Mouse (Mus musculus): Measurements from ENCODE around the gene Gm49383.
"Not testable (repeated sequence)": the region's sequence is repeated elsewhere in the genome, so short reads cannot be mapped to it uniquely, and the experiment has no call there.

Gm49383 gene

DNA sequence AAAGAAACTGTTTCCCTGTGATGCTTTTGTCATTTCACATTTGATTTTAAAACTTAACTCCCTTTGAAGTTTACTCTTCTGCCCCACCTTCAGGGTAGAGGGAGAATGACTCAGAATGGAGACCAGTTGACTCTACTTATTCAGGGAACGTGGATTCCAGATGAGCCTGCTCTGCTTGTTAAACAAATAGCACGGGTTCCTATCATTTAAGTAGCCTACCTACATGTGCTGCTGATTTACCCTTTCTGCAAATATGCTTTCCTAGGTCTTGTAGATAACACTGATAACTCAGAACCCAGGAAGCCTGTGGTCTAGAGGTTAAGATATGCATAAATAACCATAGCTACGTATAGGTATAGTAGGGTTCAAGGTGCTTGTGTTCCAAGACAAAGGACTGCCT, 32.0 kb downstream of the Gm49383 start:
- peak in 1 of 2 experiments; percentile 14 for DNase-seq (ENCODE audit: low spot score in 2 of 2)

DNA sequence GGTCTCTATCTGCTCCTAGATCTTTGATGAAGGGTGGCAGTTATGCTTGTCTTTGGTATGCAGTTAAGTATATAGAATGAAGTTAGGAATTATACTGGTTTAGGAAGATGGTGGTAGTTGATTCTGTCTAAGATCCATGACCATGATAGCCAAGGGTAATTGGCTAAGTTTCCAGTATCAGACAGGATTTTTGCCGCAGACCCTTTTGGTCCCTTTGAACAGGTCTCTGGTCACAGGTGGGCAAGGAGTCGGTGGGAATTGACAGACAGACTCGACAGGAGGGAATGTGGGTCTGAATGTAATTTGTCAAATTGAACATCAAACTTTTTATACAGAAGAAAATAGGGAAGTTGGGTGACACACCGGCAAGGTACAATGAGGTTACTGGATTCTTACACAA, 33.3 kb downstream of the Gm49383 start:
- DNase-seq (ENCODE audit: low spot score in 2 of 2) = not testable (repeated sequence)

DNA sequence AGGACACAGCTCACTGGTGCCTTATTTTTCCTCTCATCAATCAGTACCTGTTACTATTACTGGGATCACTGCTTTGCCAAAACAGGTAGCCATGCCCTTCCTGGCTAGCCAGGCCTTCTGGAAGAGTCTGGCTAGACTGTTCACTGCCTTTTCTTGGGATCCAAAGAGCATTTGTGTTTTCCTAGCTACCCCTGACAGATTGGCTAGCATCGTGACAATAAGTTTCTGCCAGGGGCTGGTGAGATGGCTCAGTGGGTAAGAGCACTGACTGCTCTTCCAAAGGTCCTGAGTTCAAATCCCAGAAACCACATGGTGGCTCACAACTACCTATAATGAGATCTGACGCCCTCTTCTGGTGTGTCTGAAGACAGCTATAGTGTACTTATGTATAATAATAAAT, 36.2 kb downstream of the Gm49383 start:
- not testable (repeated sequence) for DNase-seq (ENCODE audit: low spot score in 2 of 2)

DNA sequence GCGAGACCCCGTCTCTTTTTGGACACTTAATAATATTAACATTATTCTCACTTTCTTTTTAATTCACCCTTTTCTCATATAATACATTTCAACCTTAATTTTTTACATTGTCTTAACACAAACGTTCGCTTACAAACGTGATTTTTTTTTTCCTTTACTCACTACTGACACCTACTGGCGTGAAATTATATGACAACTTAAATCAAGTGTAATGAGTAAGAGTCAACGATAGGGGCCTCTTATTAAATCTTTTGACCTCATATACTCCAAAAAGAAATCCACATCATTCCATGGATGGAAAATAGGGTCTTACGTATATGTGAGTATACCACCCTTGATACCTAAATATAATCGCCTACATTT, 37.3 kb downstream of the Gm49383 start:
- no peak for DNase-seq (ENCODE audit: low spot score in 2 of 2)

DNA sequence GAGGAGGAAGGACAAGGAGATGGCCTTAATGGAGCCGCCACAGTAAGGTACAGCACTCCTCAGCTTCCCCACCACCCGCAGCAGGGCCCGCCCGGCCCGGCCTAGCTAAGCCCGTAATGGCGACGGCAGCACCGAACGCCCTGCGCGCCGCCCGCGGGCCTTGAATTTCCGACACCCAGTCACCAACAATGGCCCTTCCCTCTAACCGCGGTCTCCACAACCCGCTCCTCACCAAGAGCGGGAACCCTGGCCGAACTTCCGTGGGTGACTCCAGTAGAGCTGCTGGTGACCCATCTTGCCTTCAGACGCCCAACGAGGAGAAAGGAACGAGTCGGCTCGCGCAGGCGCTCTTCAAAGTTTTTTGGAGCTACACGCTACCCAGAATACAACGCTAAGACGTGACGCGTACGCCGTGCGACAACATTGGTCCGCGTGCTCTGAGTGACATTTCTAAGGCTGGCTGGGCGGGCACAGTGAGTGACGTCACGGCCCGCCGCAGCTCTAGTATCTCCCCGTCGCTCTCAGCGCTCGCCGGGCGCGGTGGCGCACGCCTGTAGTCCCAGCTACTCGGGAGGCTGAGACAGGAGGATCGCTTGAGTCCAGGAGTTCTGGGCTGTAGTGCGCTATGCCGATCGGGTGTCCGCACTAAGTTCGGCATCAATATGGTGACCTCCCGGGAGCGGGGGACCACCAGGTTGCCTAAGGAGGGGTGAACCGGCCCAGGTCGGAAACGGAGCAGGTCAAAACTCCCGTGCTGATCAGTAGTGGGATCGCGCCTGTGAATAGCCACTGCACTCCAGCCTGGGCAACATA, 37.9 kb downstream of the Gm49383 start, which contains the start of gene Rps29:
Gene Rps29, minus strand, starts transcription at position 422 of the 813 bp plus-strand sequence.
- DNase-seq (ENCODE audit: low spot score in 2 of 2) = peak; percentile 89 to 96

DNA sequence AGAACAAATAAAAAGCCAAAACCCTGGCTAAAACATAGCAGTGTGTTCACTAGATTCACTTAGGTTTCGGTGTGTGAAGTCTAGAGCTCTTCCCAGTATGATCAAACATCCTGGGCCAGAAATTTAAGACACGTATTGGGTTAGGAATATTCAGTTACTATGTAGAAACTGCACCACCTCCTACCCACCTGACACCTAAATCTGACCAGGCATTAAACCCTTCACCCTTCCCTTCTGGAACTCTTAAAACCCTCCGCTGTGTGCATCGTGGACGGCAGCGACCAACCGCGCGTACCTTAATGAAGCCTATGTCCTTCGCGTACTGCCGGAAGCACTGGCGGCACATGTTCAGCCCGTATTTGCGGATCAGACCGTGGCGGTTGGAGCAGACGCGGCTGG, 38.5 kb downstream of the Gm49383 start:
- no peak for DNase-seq (ENCODE audit: low spot score in 2 of 2)

DNA sequence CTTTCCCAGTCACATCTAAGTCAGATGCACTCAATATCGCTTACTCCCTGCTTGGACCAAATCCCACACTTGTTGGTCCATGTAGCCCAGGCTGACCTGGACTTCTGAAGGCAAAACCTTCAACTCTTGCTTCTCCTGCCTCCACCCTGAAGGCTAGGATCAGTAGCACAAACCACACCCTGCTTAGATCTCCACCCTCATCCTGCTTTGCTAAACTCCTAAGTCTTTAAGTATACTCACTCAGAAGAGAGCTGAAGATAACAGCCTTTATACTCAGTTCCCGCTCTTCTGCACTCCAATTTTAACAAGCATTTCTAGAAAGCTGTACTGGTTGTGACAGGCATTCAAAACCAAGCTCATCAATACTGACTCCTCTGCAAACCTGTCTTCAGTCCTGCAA, 39.8 kb downstream of the Gm49383 start:
- no peak for DNase-seq (ENCODE audit: low spot score in 2 of 2)

DNA sequence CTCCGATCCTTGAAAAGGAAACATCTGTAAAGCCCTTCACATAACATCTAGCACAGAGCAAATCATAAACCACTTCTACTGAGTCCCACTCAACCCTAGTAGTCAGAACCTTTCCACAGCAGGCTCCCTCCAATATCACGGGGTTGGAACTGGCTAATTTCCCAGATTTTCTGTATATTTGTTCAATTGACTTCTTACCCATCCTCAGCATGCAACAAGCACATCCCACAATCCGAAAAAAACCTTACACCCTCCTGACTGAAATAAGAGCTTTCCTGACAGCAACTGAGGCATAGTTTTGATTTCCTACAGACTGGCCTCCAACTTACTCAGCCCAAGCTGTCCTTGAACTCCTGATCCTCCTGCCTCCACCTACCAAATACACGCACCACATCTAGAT, 40.5 kb downstream of the Gm49383 start:
- no peak for DNase-seq (ENCODE audit: low spot score in 2 of 2)

DNA sequence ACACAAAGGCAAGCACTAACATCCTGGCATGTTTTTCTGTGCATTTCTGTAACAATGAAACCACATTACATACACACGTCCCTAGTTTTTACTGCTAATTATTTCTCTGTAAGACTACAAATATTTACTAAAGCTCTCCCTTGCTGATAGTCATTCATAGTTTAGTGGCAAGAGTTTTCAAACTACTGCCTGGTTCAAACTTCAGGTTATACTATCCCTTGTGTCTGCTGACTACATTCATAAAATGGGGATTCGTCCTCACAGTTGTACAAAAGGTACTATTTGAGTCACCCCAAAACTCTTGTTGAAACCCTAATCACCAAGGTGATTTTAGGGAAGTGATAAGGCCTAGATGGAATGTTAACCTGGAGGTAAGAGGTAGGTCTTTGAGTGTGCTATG, 41.0 kb downstream of the Gm49383 start:
- DNase-seq (ENCODE audit: low spot score in 2 of 2) = no peak

DNA sequence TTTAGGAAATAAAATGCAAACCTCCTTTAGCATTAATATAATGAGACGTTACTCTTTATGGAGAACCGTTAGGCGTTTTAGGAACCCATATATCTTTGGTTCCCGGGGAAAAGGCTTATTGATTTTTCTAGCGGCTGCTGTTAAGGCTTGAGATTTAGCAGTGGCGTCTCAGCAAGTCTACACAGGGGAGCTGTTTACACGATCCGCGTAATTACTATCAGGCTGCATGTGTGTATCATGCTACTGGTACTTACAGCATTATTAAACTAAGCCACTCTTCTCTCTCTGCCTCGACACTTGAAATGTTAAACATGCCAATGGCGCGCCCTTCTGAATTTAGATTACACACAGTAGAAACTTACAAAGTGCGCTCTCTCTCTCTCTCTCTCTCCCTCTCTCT, 46.9 kb downstream of the Gm49383 start:
- no peak for DNase-seq (ENCODE audit: low spot score in 2 of 2)

DNA sequence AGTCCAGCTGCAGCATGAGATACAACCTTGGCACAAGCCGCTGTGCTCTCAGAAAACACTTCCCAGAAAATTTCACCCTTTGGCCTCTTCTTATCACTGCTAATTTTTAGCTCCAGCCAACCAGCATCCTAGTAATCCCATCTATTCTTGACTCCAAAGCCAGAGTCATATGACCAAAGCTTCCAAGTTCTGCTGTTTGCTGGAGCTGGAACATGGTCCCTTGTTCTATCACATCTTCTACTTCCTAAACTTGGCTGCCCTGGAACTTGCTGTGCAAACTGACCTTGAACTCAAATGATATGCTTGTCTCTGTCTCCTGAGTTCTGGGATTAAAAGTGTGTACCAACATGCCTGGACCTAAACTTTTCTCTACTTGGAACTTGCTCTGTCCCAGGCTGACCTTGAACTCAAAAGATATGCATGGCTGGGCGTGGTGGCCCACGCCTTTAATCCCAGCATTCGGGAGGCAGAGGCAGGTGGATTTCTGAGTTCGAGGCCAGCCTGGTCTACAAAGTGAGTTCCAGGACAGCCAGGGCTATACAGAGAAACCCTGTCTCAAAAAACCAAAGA, 49.7 kb downstream of the Gm49383 start:
- DNase-seq (ENCODE audit: low spot score in 2 of 2) = no peak

DNA sequence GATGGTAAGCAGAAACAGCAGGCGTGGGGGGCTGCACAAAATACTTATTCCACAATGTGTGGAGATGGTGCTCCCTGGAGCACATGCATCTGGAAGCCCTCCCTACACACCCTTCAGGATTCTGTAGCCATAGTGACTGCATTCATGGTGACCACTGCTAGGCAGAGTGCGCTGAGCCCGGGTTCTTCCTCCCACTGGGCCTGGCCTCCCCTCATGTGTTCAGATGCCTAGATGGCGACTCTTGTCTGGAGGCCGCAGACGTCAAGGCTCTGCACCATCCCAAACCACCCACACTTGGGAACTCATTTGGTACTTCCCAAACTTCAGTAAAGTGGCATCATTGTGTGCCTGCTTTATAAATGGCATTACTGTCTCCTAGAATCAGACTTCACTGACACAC, 53.4 kb downstream of the Gm49383 start:
- DNase-seq (ENCODE audit: low spot score in 2 of 2) = no peak

DNA sequence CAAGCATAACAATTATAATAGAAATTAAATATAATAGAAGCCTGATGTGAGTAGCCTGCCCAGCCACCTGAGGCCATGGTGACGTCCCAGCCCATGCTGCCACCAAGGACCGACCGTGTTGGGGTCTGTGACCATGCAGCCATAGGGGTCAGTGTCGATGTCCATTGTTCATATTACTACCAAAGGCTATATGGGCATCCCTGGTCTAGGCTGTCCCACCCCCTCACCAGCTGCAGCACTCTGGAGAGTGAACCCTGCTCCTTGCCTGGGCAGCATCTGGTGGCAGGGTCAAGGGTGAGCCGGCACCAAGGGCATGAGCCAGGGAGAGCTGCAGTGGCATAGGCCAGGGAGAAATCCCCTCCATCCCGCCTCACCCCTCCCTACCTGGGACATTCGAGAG, 57.1 kb downstream of the Gm49383 start:
- no peak for DNase-seq (ENCODE audit: low spot score in 2 of 2)

DNA sequence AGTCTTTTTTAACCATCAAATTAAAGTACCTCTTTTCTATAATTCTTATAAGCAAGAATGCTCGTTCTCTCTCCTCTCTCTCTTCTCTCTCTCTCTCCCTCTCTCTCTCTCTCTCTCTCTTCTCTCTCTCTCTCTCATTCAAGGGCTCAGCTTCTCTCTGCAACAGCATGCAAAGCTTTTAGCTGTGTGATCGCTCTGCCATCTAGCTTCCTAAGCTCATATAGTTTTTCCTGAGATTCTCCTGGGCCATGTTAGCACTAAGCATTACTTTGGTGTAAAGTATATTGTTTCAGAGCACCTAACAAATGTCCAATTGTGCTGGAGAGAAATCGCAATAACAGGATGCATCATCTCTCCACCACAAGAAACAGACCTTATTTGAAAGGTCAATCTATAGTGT, 57.7 kb downstream of the Gm49383 start:
- DNase-seq (ENCODE audit: low spot score in 2 of 2) = no peak

All from urinary bladder, adult 18-20 months (tissue).